Mouse (Mus musculus) kidney, adult 18-20 months (tissue): ENCODE data around the gene Cradd.

Source experiments
- DNase-seq: peaks from one replicate; pipeline ENCODE4 v3.0.0; 2021

Gene Cradd

GRCm38 (mm10) chr10:95234661-95235060 is 89.3 kb downstream of the Cradd start:
- DNase-seq: no peak

- DNase-seq: no peak
These were observed 90.9 kb downstream of the Cradd start for GRCm38 (mm10) chr10:95233044-95233443.

- peak; percentile 23 for DNase-seq
These were observed 91.4 kb downstream of the Cradd start for GRCm38 (mm10) chr10:95232554-95232953.

- no peak for DNase-seq
These were observed 95.7 kb downstream of the Cradd start for GRCm38 (mm10) chr10:95228192-95228591.

- no peak for DNase-seq
These were observed 96.3 kb downstream of the Cradd start for GRCm38 (mm10) chr10:95227590-95227989.

- DNase-seq: no peak
These were observed 97.2 kb downstream of the Cradd start for GRCm38 (mm10) chr10:95226772-95227171.

GRCm38 (mm10) chr10:95225006-95225405 is 98.9 kb downstream of the Cradd start:
- no peak for DNase-seq

- DNase-seq: no peak
These were observed 100.7 kb downstream of the Cradd start for GRCm38 (mm10) chr10:95223211-95223610.

- no peak for DNase-seq
These were observed 102.0 kb downstream of the Cradd start for GRCm38 (mm10) chr10:95221914-95222313.

GRCm38 (mm10) chr10:95220536-95220935 is 103.4 kb downstream of the Cradd start:
- DNase-seq: no peak

- peak; percentile 29 for DNase-seq
These were observed 105.3 kb downstream of the Cradd start for GRCm38 (mm10) chr10:95218683-95219060.

GRCm38 (mm10) chr10:95217956-95218682 is 105.8 kb downstream of the Cradd start:
- DNase-seq: peak; percentile 25

GRCm38 (mm10) chr10:95215324-95215723 is 108.6 kb downstream of the Cradd start:
- no peak for DNase-seq

GRCm38 (mm10) chr10:95213820-95214219 is 110.1 kb downstream of the Cradd start:
- DNase-seq: no peak

GRCm38 (mm10) chr10:95213311-95213710 is 110.6 kb downstream of the Cradd start:
- DNase-seq: no peak

GRCm38 (mm10) chr10:95211660-95212059 is 112.3 kb downstream of the Cradd start:
- DNase-seq: no peak

- DNase-seq: no peak
These were observed 113.1 kb downstream of the Cradd start for GRCm38 (mm10) chr10:95210664-95211372.

GRCm38 (mm10) chr10:95210167-95210566 is 113.8 kb downstream of the Cradd start:
- no peak for DNase-seq

GRCm38 (mm10) chr10:95207423-95207822 is 116.5 kb downstream of the Cradd start:
- DNase-seq: no peak

- no peak for DNase-seq
These were observed 122.4 kb downstream of the Cradd start for GRCm38 (mm10) chr10:95201514-95201913.

- DNase-seq: no peak
These were observed 123.6 kb downstream of the Cradd start for GRCm38 (mm10) chr10:95200323-95200722.

- DNase-seq: no peak
These were observed 124.2 kb downstream of the Cradd start for GRCm38 (mm10) chr10:95199541-95200269.

GRCm38 (mm10) chr10:95197377-95197776 is 126.6 kb downstream of the Cradd start:
- no peak for DNase-seq

GRCm38 (mm10) chr10:95195719-95196118 is 128.2 kb downstream of the Cradd start:
- no peak for DNase-seq
